Mouse (Mus musculus) ES-Bruce4 (cell line): ENCODE results near the gene Gpr27.

Source experiments
- CTCF ChIP-seq: IDR thresholded peaks from one replicate; pipeline ENCODE4 v1.8.1; 2011; ENCODE audit warnings: low read depth, low read length
- POLR2A ChIP-seq: IDR thresholded peaks from one replicate; pipeline ENCODE4 v1.8.1; 2011; ENCODE audit warnings: low read length; ENCODE audit not compliant: insufficient read depth

DNA sequence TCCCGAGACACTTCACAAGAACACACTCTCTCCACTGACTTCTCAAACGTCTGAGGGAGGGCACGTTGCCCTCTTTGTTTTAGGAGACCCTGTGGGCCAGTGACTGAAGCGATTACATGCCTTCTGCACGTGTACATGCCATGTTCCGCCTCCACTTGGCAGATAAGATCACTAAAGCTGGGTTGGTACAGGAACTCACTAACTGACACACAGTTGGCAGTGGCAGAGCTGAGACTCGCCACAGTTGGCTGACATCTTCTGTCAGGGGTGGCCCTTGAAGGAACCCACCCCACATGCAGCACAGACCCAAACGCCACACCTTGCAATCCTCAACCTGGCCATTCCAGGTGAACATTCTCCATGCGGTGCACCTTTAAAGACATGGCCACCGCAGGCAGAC is 33.9 kb upstream of the Gpr27 start:
- TF ChIP-seq CTCF (no peak), POLR2A (no peak)
